Mouse (Mus musculus) lung, postnatal 4 days (tissue): Measurements from ENCODE around the gene Cdadc1.
"Not testable (repeated sequence)": the region's sequence is repeated elsewhere in the genome, so short reads cannot be mapped to it uniquely, and the experiment has no call there.

Experiments
- DNase-seq, 2 experiments: peaks; one replicate each; pipeline ENCODE4 v3.0.0; 2021

Cdadc1 gene

DNA sequence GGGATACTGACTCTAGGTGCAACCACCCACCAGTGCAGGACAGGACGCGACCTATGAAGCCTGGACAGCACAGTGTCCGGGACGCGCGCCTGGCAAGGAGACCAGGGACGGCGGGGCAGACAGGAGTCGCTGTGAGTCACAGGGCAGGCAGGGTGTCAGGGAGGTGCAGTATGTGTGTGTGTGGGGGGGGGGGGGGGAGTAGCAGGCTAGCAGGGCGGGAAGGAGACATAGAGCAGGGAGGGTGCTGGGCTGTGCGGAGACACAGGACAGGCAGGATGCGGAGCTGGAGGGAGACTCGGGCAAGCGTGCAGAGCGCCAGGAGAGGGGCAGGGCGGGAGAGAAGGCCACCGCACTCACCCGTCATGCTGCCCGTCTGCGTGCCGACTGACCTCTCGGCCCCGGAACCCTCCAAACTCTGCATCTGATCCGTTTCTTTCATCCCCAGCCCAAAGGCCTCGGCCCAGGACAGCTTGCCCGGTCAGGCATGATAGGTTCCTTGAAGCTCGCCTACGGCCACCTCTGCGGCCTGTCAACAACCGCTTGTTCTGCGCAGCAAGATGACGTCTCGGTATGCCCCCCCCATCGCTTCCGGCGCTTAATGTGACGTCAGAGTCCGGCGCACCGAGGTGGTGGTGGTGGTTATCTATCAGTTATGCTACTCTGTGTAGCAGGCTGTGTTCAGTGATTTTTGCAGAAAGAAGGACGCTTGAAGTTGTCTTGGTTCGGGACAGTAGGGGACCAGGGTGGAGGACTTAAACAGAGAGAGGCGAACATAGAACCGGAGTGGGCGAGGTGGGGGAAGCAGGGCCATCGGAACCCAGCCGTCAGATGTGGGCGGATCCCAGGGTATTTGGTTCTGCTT, at the start of gene Cdadc1:
Gene Cdadc1 (minus strand): TSS at position 562 of the 862 bp plus-strand sequence.
- peak; percentile 95 to 98 for DNase-seq

DNA sequence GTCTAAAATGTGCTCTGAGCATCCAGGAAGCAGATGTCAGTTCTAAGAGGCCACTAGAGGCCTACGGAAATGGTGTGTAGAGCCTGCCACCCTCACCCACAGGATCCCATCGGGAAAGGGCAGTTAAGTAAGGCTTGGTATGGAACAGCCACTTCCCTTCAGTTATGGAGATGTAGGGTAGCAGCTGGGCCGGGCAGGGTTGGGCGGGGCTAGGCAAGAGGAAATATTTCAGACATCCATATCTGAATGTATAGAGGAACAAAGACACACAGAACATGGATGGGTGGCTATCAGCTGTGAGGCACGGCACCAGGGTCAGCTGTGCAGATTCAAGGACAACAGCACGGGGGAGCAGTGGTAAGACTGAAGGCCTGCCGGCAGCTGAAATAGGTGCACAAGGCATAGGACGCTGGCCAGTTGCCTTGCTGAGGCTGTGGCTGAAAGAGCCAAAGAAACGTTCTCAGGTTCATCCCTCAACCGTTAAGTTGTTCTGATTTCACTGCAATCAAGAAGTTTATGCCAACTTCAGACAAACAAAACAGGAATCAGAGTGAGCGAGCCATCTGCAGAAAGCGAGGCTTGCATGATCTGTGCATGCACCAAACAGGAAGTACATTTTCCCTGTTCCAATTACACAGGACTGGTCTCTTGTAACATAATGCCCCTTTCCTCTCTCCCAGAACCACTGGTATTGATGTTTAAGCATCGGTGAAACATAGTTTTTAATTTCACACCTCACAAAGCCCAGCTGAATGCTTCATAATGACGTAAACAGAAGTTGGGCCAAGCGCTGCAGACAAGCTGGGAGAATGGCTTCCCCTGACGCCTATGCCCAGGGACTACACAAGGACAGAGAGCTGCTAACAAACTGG, 49.3 kb upstream of the Cdadc1 start:
- peak; percentile 11 to 39 for DNase-seq

DNA sequence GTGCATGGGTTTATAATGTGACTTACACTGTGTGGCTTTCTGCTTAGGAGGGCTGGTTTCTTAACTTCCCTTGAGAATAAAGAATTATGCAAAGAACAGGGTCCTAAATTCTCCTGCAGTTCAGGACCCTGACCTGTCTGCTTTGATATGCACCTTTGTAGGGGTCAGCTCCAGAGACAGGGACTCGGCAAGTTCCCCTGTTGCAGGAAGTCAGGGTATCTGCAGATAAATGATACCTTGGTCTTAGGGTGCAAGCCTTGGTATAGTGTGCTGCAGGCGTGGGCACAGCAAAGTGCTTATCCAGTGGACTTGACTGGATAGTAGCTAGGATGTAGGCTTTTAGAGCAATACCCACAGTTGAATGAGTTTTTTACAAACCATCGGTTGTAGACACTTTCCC, 47.1 kb upstream of the Cdadc1 start:
- no peak for DNase-seq

DNA sequence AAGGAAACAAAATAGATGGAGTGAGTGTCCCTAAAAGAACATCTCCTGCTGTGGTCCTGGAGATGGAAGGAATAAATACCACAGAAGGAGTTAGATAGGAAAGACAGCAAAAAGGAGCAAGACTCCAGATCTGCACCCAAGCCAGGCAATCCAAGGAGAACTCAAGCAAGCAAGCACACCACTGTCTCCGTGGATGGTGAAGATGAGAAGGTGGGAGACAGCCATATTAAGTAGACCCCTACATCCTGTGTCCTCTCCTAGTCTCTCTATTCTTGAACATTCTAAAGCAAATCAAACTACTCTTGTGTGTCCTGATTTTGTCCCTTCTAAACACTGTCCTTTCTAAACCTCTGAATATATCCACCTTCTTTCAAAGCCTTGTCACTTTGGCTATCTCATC, 46.4 kb upstream of the Cdadc1 start:
- no peak for DNase-seq

DNA sequence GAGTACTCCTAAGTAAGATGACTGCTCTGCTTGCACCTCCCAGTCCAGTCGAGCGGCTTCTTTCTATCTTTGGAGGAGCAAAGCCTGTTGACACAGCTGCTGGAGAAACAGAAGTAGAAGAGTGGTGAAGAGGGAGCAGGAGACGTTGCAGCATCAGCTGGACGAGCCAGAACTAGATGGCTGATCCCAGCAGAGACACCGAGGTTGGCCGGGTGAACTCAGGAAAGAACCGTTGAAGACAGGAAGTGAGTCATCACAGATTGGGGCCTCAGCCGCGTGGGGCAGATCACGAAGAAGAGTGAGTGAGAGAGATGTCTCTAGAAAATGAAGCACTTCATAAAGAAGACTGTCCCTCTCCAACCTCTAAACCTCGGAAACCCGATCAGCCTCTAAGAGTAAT, 45.8 kb upstream of the Cdadc1 start:
- peak; percentile 28 to 51 for DNase-seq

DNA sequence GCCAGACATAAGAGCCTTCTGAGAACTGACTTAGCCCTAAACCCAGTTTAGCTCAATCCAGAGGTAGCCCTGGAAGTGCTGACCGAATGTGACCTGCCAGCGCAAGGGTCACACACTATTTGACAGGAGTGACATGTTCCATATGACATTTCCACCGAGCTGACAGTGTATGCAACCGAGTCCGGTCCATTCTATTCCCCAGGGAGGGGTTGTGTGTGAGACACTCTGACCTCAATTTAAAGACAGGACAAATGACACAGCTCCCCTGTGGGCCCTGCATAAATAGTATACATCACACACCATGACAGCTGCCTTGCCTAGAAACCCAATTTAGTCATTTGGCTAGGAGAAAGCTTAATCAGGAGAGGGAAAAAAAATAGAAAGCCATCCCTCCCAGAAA, 44.1 kb upstream of the Cdadc1 start:
- no peak for DNase-seq

DNA sequence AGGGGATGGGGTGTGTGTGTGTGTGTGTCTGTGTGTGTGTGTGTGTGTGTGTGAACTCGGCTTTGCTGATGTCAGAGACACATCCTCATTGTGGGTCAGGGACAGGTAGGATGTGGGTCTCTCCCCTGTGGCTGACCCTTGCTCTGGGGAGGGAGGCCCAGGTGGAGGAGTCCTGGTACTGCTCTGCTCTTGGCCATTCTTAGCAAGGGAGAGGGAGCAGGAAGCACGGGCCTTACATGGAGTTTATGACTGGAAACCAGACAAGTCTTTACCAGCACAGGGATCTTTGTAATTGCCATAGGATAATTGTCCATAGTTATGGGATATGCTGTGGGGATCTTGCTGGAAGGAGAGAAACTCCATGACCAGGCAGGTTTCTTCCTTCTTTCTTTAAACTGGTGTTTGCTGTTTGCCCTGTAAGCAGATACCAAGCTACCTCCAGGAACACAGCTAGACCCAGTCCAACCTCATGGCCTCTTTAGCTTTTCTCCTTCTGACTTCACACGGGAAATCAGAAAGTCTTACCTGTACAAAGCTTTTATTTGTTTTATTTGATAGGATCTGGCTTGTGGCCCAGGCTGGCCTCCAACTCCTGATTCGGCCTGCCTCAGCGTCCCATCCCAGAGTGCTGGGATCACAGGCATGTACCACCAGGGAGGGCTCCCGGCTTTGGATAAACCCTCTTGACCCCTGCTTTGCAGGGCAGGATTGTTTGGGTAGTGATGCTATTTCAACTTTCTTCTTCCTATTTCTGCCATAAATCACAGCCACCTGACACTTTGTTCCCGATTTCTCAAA, 41.3 kb upstream of the Cdadc1 start:
- no peak for DNase-seq

DNA sequence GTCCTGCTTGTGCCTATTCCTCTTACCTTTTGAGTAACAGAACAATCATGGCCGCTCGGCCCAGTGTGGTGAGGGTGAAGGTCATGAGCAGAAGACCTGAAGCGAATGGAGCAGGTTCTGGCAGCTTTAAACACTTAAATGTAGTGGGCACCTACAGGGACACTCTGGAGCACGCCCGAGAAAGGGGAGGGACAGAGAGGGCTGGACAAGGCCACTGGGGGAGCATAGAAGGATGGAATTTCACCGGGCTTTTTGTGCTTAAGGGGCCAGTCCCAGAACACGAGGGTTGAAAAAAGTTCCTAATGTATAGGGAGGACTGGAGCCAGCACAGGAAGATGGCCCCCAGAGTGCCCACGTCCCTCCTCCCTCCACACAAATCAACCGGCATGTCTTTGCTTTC, 36.2 kb upstream of the Cdadc1 start:
- DNase-seq = no peak

DNA sequence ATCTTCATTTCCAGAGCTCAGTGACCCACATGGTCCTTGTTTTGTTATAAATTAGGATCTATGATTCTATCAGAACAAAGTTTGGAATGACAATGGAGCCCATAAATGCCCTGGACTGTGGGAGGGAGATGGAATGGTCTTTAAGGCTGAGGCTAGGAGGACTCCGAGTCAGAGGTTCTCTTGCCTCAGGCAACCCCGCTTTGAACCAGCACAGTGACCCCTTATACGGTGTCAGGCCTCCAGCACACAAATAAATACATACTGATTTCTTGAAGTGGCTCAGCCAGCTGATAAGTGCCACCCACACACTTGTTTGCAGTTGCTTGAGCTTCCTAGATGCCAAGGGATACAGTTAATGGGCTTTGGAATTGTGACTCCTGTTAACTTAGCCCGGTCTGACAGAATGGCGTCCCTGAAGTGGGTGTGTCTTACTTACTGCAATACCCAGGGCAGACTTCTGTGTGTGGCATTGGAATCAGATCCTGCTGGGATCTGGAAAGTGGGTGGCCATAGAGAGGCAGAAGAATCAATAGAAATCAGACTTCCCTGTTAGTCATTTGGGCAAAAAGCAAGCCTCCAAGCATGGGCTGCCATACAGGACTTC, 35.6 kb upstream of the Cdadc1 start:
- DNase-seq = no peak

DNA sequence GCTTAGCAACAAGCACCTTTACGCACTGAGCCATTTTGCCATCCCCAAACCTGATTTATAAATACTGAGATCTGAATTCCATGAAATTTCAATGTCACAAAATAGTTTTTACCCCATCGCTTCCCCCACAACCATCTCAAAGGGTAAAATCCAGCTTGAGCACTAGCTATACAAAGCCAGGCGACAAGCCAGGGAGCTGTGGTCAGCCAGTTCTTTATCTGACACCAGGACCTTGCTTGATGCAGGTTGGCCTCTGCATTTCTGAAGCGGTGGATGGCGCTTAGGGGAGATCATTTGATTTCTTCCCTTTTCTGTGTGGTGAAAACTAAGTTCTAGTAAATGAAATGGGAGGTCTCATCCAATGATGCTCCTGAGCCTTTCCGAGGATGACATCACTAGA, 34.3 kb upstream of the Cdadc1 start:
- no peak for DNase-seq

DNA sequence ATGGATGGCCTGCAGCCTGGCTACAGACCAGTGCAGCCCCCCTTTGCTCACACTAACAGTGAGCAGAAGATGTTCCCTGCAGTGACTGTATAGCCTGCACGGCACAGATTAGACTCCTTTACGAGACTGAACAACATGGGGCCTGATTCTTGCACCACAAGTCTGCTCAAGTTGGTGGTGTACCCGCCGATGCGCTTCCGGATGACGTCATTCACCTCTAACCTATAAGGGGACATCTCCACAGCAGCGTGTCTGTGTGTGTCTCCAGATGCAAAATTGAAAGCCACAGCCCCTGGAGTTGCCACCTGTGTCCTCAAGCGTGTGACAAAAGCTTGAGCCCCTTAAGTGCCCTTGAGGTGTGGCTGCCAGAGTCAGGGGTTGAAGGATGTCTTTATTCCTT, 32.3 kb upstream of the Cdadc1 start:
- DNase-seq = no peak

DNA sequence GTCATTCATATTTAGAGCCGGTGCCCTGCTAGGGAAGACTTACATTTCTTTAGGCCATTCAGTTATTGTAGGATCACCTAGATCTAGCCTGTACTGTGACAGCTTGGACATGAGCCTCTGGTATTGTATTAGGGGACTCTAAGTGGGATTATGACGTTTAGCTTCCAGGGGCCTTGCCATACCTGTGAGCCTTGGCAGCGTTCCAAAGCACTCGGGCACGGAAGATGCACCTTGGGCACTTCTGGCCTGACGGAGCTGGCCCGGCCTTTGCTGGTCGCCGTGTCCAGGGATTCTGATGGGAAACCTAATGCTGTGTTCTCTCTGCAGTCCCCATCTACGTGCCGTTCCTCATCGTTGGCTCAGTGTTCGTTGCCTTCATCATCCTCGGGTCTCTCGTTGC, 31.5 kb upstream of the Cdadc1 start:
- no peak for DNase-seq

DNA sequence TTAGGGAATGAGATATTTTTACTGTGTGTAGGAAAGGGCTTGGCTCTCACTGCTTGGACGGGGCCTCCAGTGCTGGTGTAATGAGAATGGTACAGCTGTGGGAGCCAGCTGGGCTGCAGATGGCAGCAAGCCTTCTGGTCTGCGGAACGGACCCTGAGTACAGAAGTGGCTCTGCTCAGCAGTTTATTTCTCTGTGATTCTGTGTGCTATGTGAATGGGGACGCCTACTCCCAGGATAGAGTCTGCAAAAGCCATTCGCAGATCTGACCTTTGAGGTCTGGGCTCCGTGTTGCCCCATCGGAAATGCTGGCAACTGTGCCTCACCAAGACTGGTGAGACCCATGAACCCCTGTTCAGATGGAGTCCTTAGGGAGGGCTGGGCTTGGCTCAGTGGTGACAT, 30.1 kb upstream of the Cdadc1 start:
- DNase-seq = peak; percentile 45 to 84

DNA sequence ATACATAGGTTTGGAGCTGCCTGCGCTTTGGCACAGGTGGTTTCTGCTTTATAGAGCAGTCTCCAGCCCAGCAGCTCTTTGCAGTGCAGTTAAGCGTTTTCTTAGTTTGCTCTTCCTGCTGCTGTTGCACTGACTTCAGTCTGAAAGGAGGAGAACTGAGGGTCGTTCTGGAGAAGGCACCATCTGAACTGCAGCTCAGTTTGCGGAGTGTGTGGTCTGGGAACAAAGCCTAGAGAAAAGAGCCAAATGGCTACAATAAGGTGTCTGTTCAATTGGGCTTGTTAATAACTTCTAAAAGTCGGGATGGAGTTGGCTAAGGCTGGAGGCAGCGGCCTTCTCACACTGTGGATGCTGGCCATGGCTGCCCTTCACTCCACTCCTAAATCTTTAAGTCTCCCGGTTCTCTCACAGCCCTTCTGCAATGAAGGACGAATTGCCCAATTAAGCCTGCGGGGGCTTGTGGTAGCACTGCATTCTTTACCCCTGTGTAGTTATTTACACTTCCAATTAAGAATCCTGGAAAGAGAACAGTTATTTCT, 29.5 kb upstream of the Cdadc1 start:
- DNase-seq = no peak

DNA sequence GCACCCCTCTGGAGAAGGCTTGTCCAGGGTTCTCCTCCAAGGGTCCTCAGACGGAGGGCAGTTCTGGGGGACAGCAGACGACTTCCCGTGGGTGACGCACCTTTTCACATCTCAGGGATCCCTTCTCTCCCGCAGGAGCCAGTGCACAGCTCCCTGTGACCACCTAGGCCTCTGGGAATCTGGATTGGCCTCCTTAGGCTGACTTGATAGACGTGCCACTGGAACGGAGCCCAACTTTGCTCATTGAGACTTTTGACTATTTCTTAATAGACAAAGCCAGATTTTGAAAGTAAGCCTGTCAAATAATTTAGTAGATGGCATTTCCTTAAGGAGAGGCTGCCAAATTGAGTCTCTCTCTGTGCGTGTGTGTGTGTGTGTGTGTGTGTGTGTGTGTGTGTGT, 29.0 kb upstream of the Cdadc1 start:
- peak; percentile 42 to 59 for DNase-seq

DNA sequence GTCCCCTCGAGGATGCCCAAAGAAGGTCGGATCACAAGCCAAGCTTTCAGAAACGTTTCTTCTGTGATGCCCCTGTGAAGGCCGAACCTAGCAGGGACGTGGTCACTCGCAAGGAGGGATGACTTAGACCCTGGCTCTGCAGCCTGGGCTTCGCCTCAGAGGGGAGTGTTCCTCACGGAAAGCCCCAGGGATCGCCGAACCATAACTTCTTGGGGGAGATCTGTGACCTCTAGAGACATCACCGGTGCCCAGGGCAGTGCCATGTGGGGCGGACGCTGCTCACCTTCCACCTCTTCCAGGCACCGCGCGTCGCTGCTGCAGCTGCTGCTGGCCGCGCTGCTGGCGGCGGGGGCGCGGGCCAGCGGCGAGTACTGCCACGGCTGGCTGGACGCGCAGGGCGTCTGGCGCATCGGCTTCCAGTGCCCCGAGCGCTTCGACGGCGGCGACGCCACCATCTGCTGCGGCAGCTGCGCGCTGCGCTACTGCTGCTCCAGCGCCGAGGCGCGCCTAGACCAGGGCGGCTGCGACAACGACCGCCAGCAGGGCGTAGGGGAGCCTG, 28.1 kb upstream of the Cdadc1 start:
- peak; percentile 42 to 54 for DNase-seq

DNA sequence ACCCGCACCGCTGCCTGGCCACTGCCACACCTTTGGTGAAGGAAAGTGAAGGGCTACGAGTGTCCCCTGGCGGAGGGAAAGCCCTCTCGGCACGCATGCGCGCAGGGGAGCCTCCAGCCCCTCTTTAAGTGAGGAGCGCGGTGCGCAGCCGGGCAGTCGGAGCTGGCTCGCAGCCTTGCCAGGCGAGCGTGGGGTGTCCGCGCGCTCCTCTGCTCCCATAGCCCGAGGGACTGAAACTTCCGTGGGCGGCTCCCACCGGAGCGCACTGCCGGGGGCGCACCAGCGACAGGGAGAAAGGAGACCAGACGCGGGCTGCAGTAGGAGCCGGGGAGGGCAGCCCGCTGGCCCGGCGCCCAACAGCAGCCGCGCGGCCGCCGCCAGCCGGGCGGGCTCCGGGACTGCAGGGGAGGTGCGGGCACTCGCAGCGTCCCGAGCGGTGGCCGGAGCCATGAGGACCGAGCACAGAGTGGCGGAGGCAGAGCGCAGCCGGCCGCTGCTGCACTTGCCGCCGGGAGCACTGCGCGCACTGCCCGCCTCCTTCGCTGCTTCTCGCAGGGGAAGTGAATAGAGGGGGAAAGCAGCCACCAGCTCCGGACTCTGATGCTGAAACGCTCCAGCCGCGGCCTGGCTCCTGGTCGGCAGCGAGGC, 27.5 kb upstream of the Cdadc1 start, which contains the start of gene Shisa2:
Gene Shisa2 (plus strand): TSS at position 151 of the 648 bp plus-strand sequence.
- peak; percentile 82 to 90 for DNase-seq

DNA sequence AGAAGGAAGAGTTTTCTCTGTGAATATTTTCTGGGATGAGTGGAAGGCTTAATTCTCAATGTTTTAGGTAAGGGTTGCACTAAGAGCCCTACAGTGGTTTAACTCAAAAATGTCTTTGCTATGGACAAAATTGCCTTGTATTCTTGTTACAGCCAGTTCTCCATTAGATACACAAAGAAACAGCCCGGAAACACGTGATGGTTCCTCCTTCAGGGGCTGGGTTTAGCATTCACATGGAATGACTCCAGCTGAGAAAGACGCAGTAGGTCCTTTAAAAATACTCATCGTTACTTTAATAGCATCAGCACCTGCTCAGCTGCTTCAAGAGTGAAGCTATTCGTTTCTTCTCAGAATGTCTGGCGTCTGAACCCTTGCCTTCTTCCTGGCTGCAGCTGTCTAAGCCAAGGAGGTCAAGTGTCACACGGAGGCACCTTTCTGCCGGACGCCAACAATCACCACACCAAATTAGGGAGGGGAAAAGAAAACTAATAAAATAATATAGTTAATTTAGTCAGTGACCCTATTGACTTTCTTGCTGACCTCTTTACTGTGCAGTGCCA, 26.6 kb upstream of the Cdadc1 start:
- no peak for DNase-seq

DNA sequence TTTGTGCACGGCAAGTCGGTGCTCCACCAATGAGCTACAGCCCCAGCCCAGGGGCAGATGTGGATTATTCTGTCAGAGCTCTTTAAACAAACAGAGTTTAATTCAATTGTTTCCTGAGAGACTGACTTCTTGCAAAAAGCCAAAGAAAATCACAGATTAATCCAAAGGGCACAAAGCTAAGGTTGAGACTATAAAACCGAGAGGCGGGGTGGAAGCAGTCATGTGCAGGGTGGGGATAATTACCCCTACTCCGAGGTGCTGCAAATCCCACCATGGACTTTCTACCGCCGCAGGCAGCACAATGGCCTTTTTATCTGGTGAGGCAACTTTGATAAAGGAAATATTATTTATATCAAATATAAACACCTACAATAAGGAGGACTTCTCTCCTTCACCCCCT, 19.0 kb upstream of the Cdadc1 start:
- DNase-seq = no peak

DNA sequence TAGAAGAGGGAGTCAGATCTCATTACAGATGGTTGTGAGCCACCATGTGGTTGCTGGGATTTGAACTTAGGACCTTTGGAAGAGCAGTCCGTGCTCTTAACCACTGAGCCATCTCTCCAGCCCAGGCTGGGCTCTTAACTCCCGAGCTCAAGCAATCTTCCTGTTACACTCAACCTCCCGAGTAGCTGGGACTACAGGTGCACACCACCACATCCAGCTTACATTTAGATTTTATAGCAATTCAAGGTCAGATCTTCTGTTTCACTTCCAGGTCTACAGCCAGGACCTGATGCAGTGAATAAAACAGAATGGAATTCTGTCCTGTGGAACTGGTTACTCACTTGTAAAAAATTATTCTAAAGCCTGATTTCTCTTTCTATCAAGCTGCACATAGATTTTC, 16.4 kb upstream of the Cdadc1 start:
- DNase-seq = not testable (repeated sequence)
